Mouse (Mus musculus): Measurements from ENCODE around the gene Cyp4f17. TPM values are rescaled to one million over a fixed set of nuclear protein-coding genes. Genes with fewer than 3 reads are reported as not detected.
"Not testable (repeated sequence)": the region's sequence is repeated elsewhere in the genome, so short reads cannot be mapped to it uniquely, and the experiment has no call there.

Cyp4f17 gene
- polyA plus RNA-seq, 1 experiment from 2014 or later: 12.3 TPM

DNA sequence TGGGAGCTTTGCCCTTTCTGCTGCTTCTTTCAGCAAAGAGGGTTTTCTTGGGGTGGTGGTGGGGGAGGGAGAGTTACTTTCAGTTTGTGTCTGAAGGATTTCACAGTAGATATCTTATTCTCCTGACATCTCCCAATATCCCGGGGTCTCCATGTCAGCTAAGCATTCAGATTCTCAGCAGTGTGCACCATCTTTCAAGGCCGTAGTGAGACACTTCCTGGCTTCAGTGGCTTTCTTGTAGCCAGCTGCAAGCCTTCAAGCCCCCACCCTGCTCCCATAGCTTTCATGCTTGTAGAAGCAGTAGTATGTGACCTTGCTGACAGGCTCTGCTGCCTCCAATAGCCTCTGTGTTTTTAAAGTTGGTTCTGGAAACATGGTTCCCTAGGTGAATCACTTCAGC is 67.4 kb downstream of the Cyp4f17 start:
- not testable (repeated sequence) for H3K36me3 ChIP-seq; H3K9me3 ChIP-seq; H3K27me3 ChIP-seq; H3K4me1 ChIP-seq (replicated peaks); H3K4me2 ChIP-seq; H3K4me3 ChIP-seq; H3K9ac ChIP-seq; H3K27ac ChIP-seq (replicated peaks); ATAC-seq (ENCODE audit: low FRiP score, low read depth)
- WGBS: 81% methylated on average over 2 of the region's 2 CpGs

DNA sequence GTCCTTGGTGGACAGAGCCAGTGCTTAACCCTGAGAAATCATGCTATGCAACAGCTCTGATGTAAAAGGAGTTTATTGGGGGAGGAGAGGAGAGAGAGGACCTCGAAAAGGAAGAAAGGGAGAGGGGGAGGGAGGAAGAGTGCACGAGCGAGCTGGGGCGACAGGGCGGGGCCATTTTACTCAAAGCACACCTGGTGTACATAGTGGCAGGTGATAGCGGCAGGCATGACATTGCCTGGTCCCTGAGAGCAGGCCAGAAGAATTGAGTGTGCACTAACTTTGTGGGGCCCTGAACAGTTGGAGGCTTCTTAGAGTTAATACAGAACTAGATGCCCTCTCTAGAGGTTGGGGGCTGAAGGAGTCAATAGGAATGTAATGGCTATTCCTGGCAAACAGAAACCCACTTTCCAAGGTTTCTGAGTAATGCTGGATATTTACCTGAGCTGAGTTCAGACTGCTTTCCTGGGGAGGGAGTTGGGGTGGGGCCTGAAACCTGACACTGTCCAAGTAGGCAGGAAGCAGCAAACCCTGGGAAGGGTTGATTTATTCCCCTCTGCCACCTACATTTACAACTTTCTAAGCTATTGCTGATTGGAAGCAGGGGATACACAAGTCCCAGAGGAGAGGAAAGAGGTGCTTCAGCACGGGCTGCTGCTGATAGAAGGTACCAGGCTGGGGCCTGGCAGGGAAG is 71.8 kb downstream of the Cyp4f17 start:
- Histone ChIP-seq H3K9me3 (no peaks in the 10 kb centered on the region), H3K4me2 (no peak overlapping the region), H3K4me1 (replicated peaks) (no peaks in the 10 kb centered on the region), H3K9ac (no peak overlapping the region), H3K27me3 (no peaks in the 10 kb centered on the region), H3K36me3 (no peaks in the 10 kb centered on the region), H3K4me3 (no peak overlapping the region), H3K27ac (replicated peaks) (no peak overlapping the region)
- WGBS: 66% methylated on average over 7 of the region's 7 CpGs
- ATAC-seq (ENCODE audit: low FRiP score, low read depth): no peak

Other genes starting within 250 kb of the Cyp4f17 start
- 83.0 and 91.5 TPM in 2 replicates for gene Brd4, start 221.3 kb upstream of the Cyp4f17 start, polyA plus RNA-seq (2015; fragmentation: Nextera tagmentation; extraction: Ambion mirVana)
- gene Akap8, start 184.8 kb upstream of the Cyp4f17 start, polyA plus RNA-seq (2015; fragmentation: Nextera tagmentation; extraction: Ambion mirVana): 102 and 106 TPM in 2 replicates
- gene Akap8l, start 155.4 kb upstream of the Cyp4f17 start, polyA plus RNA-seq (2015; fragmentation: Nextera tagmentation; extraction: Ambion mirVana): 161 and 171 TPM in 2 replicates
- 38.7 and 45.8 TPM in 2 replicates for gene Wiz, start 116.6 kb upstream of the Cyp4f17 start, polyA plus RNA-seq (2015; fragmentation: Nextera tagmentation; extraction: Ambion mirVana)
- 0.42 and 0.65 TPM in 2 replicates for gene Rasal3, start 102.5 kb upstream of the Cyp4f17 start, polyA plus RNA-seq (2015; fragmentation: Nextera tagmentation; extraction: Ambion mirVana)
- not detected in 2 replicates for gene Pglyrp2, start 81.9 kb upstream of the Cyp4f17 start, polyA plus RNA-seq (2015; fragmentation: Nextera tagmentation; extraction: Ambion mirVana)
- 0.92 and 1.3 TPM in 2 replicates for gene Cyp4f39, start 53.3 kb upstream of the Cyp4f17 start, polyA plus RNA-seq (2015; fragmentation: Nextera tagmentation; extraction: Ambion mirVana)
- 17.3 and 18.7 TPM in 2 replicates for gene Cyp4f16, start 30.5 kb downstream of the Cyp4f17 start, polyA plus RNA-seq (2015; fragmentation: Nextera tagmentation; extraction: Ambion mirVana)
- gene Cyp4f37, start 115.3 kb downstream of the Cyp4f17 start, polyA plus RNA-seq (2015; fragmentation: Nextera tagmentation; extraction: Ambion mirVana): 0.43 and 0.67 TPM in 2 replicates
- gene Cyp4f40, start 152.8 kb downstream of the Cyp4f17 start, polyA plus RNA-seq (2015; fragmentation: Nextera tagmentation; extraction: Ambion mirVana): 0.16 TPM in 1 of 2 replicates, not detected in the other
- 2.4 and 3.5 TPM in 2 replicates for gene Cyp4f15, start 179.6 kb downstream of the Cyp4f17 start, polyA plus RNA-seq (2015; fragmentation: Nextera tagmentation; extraction: Ambion mirVana)

Data from hindbrain, embryonic 15.5 days (tissue).